Mouse (Mus musculus) T-cell, adult 2 months (primary cell): ENCODE data around the gene Rab3a.

Source experiments
- DNase-seq: peaks from one replicate; pipeline ENCODE4 v3.0.0; 2022; ENCODE audit warnings: low spot score

The Rab3a gene

GRCm38 (mm10) chr8:70754043-70754870 is at the start of gene Rab3a:
Rab3a (plus strand) TSS chr8:70754679.
- peak; percentile 97 for DNase-seq

GRCm38 (mm10) chr8:70708281-70708680 is 46.2 kb upstream of the Rab3a start:
- DNase-seq = no peak

- no peak for DNase-seq
Measured at GRCm38 (mm10) chr8:70709794-70710193, 44.7 kb upstream of the Rab3a start.

- no peak for DNase-seq
Measured at GRCm38 (mm10) chr8:70710296-70710695, 44.2 kb upstream of the Rab3a start.

GRCm38 (mm10) chr8:70711041-70711440 is 43.4 kb upstream of the Rab3a start:
- DNase-seq = no peak

- DNase-seq = no peak
Measured at GRCm38 (mm10) chr8:70713991-70714390, 40.5 kb upstream of the Rab3a start.

GRCm38 (mm10) chr8:70715086-70715485 is 39.4 kb upstream of the Rab3a start:
- no peak for DNase-seq

- no peak for DNase-seq
Measured at GRCm38 (mm10) chr8:70716521-70717400, 37.7 kb upstream of the Rab3a start.

GRCm38 (mm10) chr8:70718297-70718696 is 36.2 kb upstream of the Rab3a start, which contains the start of gene Gm3336:
Gm3336 (plus strand) TSS chr8:70718543.
- DNase-seq = peak; percentile 75

GRCm38 (mm10) chr8:70719796-70720270 is 34.6 kb upstream of the Rab3a start:
- DNase-seq = no peak

- DNase-seq = peak; percentile 77
Measured at GRCm38 (mm10) chr8:70720739-70721138, 33.7 kb upstream of the Rab3a start.

- no peak for DNase-seq
Measured at GRCm38 (mm10) chr8:70721601-70722000, 32.9 kb upstream of the Rab3a start.

- no peak for DNase-seq
Measured at GRCm38 (mm10) chr8:70723486-70724210, 30.8 kb upstream of the Rab3a start, which contains the start of gene Pde4c. Pde4c (plus strand) TSS chr8:70723720.

GRCm38 (mm10) chr8:70724216-70724615 is 30.3 kb upstream of the Rab3a start:
- no peak for DNase-seq

- DNase-seq = no peak
Measured at GRCm38 (mm10) chr8:70725792-70726447, 28.6 kb upstream of the Rab3a start.

GRCm38 (mm10) chr8:70726721-70727120 is 27.8 kb upstream of the Rab3a start:
- no peak for DNase-seq

GRCm38 (mm10) chr8:70729808-70730475 is 24.5 kb upstream of the Rab3a start:
- DNase-seq = peak; percentile 30

GRCm38 (mm10) chr8:70730956-70731355 is 23.5 kb upstream of the Rab3a start:
- DNase-seq = no peak

- no peak for DNase-seq
Measured at GRCm38 (mm10) chr8:70737705-70738104, 16.8 kb upstream of the Rab3a start.

GRCm38 (mm10) chr8:70738211-70738610 is 16.3 kb upstream of the Rab3a start:
- no peak for DNase-seq

- no peak for DNase-seq
Measured at GRCm38 (mm10) chr8:70741661-70742060, 12.8 kb upstream of the Rab3a start.
